Mouse (Mus musculus) neural tube, embryonic 13.5 days (tissue): ENCODE measurements around the gene Zbtb40. TPM values are rescaled to one million over a fixed set of nuclear protein-coding genes. Genes with fewer than 3 reads are reported as not detected.
A peak's percentile ranks its signal among the peaks of the same experiment; 100 is the strongest.

Experiments used
- ATAC-seq: fragments of 200-750 bp; cut with Nextera tagmentation; 2 replicates; pipeline ENCODE4 v1.8.0; 2017; ENCODE audit warnings: low read depth, mild to moderate bottlenecking, moderate TSS enrichment, moderate library complexity
- H3K27ac ChIP-seq: fragments of 300-500 bp; sonication (generic); replicated peaks from 2 replicates; pipeline ENCODE4 v1.5.1; 2015; ENCODE audit warnings: moderate library complexity, mild to moderate bottlenecking, inconsistent platforms
- H3K27me3 ChIP-seq: fragments of 300-500 bp; sonication (generic); 2 replicates; pipeline ENCODE4 v1.6.1; 2015; ENCODE audit warnings: mild to moderate bottlenecking, inconsistent platforms
- H3K36me3 ChIP-seq: fragments of 300-500 bp; sonication (generic); 2 replicates; pipeline ENCODE4 v1.6.1; 2015; ENCODE audit warnings: mild to moderate bottlenecking, inconsistent platforms
- H3K4me1 ChIP-seq: fragments of 300-500 bp; sonication (generic); replicated peaks from 2 replicates; pipeline ENCODE4 v1.6.1; 2015; ENCODE audit warnings: inconsistent platforms
- H3K4me2 ChIP-seq: fragments of 300-500 bp; sonication (generic); 2 replicates; pipeline ENCODE4 v1.6.1; 2015; ENCODE audit warnings: inconsistent platforms, mild to moderate bottlenecking, moderate library complexity
- H3K4me3 ChIP-seq: fragments of 300-500 bp; sonication (generic); 2 replicates; pipeline ENCODE4 v1.5.1; 2015; ENCODE audit warnings: mild to moderate bottlenecking, inconsistent platforms
- H3K9ac ChIP-seq: fragments of 300-500 bp; sonication (generic); 2 replicates; pipeline ENCODE4 v1.6.1; 2015; ENCODE audit warnings: moderate library complexity, mild to moderate bottlenecking, inconsistent platforms
- H3K9me3 ChIP-seq: fragments of 300-500 bp; sonication (generic); 2 replicates; pipeline ENCODE4 v1.6.1; 2016; ENCODE audit warnings: inconsistent platforms
- WGBS: fragments of 180-500 bp; shearing (Covaris S2); methylation state at CpG from one replicate; pipeline ENCODE4 v1.1.7; 2015; 5-methylcytosine and 5-hydroxymethylcytosine counted together
- polyA plus RNA-seq: library from polyadenylated mRNA; unstranded; fragments of >200 nt; fragmentation: Nextera tagmentation; extraction: Ambion mirVana; gene quantifications from 2 replicates; pipeline ENCODE4 v1.2.1, GENCODE M21; 2015

Zbtb40 gene
- polyA plus RNA-seq, 1 experiment from 2014 or later, result 3.6 TPM

DNA sequence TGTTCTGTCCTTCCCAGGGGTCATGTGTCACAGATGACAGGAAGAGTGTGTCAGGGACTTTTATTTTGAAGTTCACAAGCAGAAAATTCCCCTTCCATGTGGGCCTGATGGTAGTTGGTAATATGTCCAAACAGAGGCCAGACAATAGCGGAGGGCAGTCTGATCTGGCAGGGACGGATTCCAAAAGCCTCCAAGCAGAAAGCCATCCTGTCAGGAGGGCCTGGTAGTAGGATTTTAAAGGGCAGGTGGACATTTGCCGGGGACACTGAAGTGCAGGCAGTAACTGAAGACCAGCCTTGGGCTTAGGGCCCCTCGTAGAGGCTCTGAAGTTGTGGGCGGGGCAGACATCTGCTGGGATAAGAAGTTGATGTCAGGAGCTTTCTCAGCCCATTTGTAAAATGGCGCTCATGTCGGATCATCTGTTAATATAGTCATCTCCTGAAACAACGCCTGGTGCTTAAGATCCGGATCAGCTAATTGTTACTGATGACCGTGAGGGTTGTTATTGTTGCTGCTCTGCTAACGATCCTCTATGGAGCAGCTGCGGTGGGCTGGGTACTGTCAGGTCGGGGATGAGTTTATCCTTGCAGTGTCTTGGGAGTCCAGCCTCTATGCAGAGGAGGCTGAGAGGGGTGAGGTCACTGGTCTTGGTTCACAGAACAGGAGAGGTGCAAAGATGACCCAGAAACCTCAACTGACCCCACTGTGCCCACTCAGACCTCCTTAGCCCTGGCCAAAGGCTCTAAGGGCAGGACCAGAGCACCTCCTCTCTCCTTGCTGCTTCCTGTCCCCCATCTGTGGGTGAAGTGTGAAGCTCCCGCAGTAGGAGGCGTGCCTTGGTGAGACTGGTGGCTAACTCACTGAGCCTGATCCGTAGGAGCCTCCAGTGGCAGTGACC, 81.9 kb downstream of the Zbtb40 start:
- H3K4me3 ChIP-seq, result no peak overlapping the region
- peaks cover 78% of the 10 kb centered on the region for H3K4me1 ChIP-seq
- peaks cover 18% of the 10 kb centered on the region for H3K27me3 ChIP-seq
- H3K9me3 ChIP-seq, result no peaks in the 10 kb centered on the region
- no peak overlapping the region for H3K9ac ChIP-seq
- H3K27ac ChIP-seq, result no peak overlapping the region
- 26% methylated on average over 16 of the region's 16 CpGs for WGBS
- no peak overlapping the region for H3K4me2 ChIP-seq
- no peaks in the 10 kb centered on the region for H3K36me3 ChIP-seq
- ATAC-seq, result no peak

DNA sequence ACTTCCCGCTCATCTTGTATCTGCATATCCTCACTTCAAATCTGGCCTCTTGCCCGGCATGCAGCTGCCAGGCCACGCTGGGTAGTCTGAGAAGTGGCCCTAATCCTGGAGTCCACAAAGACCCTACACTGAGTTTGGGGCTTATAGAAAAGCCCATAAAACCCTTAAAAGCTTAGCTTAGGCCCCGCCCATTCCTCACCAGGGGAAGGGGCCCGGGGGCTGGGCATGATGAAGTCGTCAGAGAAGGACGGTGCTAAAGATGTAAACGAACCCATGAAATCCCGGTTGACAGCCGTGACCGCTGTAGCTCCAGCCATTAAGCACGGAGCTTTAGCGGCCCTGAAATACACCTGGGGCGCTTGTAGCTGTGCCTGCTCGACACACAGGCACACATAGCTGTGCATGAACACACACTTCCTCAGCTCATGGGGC, 83.6 kb downstream of the Zbtb40 start:
- peaks cover 18% of the 10 kb centered on the region for H3K27me3 ChIP-seq
- H3K4me1 ChIP-seq, result peaks cover 86% of the 10 kb centered on the region
- no peaks in the 10 kb centered on the region for H3K36me3 ChIP-seq
- no peak overlapping the region for H3K27ac ChIP-seq
- H3K4me2 ChIP-seq, result no peak overlapping the region
- WGBS, result 10% methylated on average over 15 of the region's 15 CpGs
- H3K9me3 ChIP-seq, result no peaks in the 10 kb centered on the region
- 0 out of 2 replicates have a peak, but pooled peaks have one; percentile 7 for ATAC-seq
- H3K4me3 ChIP-seq, result no peak overlapping the region
- no peak overlapping the region for H3K9ac ChIP-seq

DNA sequence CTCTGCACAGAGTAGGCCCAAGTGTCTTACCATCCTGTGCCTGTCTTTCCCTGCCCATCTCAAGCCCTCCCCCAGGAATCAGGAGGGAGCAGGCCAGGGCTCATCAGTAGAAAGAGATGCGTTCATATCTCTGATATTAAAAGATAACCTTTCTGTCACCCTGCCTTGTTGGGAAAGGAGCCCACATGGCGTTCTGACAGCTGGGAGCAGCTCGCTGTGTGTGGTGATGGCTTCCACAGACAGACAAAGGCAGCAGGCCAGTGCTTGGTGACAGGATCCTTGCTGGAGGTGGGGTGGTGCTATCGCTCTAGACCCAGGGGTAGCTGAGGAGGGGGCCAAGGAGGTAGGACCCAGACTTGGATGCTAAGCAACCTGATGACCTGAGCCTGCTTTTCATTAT, 86.2 kb downstream of the Zbtb40 start:
- no peak overlapping the region for H3K4me3 ChIP-seq
- no peak overlapping the region for H3K9ac ChIP-seq
- peak overlapping the region; percentile 33; the same call in 1 of the 2 replicates for H3K27ac ChIP-seq
- no peak overlapping the region for H3K4me2 ChIP-seq
- H3K4me1 ChIP-seq, result peaks cover 72% of the 10 kb centered on the region
- WGBS, result 54% methylated on average over 4 of the region's 4 CpGs
- ATAC-seq, result no peak
- peaks cover 27% of the 10 kb centered on the region for H3K27me3 ChIP-seq
- H3K9me3 ChIP-seq, result no peaks in the 10 kb centered on the region
- H3K36me3 ChIP-seq, result no peaks in the 10 kb centered on the region

DNA sequence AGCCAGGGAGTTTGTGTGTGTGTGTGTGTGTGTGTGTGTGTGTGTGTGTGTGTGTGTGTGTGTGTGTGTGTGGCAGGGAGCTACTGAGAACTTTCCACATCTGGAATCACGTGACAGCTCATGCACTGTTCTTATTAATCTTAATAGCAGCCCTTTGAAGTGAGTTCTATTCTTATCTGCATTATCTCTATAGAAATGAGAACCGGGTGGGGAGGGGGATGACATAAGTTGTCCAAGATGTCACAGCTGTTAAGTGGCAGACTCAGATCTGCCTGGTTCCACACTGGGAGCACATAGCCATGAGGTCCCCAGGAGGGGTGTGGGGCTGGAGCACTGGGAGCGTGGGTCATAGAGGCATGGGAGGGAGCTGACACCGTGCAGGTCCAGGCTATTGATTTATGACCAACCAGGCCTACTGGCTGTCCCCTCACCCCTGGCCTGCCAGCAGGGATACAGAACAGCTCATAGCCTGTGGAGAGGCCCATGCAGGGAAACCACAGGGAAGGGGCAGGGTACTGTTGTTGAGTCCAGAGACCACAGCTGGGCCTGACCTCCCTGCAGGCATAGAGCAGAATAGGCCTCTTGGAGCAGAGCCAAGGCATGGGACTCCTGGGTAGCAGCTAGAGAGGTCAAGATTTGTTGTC, 86.8 kb downstream of the Zbtb40 start:
- Histone ChIP-seq H3K9me3 (no peaks in the 10 kb centered on the region), H3K4me1 (peaks cover 72% of the 10 kb centered on the region), H3K27ac (no peak overlapping the region), H3K9ac (0 out of 2 replicates have a peak overlapping the region, but pooled peaks have one; percentile 5), H3K4me3 (no peak overlapping the region), H3K4me2 (no peak overlapping the region), H3K27me3 (peaks cover 29% of the 10 kb centered on the region), H3K36me3 (no peaks in the 10 kb centered on the region)
- 23% methylated on average over 4 of the region's 4 CpGs for WGBS
- no peak for ATAC-seq

DNA sequence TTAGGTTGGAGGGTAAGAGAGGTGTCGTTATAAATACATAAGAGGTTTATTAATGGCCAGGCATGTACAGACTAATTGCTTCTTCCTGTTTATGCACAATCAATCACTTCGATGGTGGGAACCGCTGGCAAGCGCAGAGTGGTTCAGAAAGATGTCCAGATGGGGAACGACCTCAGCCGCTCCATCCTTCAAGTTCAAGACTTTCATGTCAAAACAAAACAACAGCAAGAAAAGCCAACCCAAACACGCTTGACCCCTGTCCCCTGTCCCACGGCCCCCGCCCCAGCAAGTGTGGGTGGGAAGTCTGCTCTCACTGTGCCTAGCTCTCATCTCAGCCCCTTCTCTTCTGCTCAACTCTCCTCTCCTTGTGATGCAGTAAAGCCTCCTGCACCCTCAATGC, 88.0 kb downstream of the Zbtb40 start:
- no peak overlapping the region for H3K9ac ChIP-seq
- H3K4me3 ChIP-seq, result no peak overlapping the region
- H3K27ac ChIP-seq, result no peak overlapping the region
- 44% methylated on average over 9 of the region's 9 CpGs for WGBS
- H3K4me1 ChIP-seq, result peaks cover 72% of the 10 kb centered on the region
- H3K27me3 ChIP-seq, result peaks cover 39% of the 10 kb centered on the region
- ATAC-seq, result no peak
- no peak overlapping the region for H3K4me2 ChIP-seq
- H3K36me3 ChIP-seq, result no peaks in the 10 kb centered on the region
- no peaks in the 10 kb centered on the region for H3K9me3 ChIP-seq

DNA sequence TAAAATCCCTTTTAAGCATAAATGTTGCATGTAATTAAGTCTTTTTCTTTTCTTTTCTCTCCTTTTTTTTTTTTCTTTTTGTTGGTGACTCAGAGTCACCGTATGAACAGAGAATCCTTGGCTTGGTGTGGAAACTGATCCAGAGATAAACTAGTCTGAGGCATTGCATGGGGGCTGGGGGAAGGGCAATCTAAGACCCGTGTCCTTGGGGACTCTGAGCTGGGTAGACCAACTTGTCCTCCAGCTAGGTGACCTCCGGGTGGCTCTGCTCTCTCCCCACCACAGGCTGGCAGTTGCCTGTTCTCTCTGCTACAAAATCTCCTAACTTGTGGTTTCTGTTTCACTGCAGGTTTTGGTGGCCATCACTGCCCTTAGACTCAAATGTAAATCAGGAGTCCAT, 88.5 kb downstream of the Zbtb40 start:
- H3K9me3 ChIP-seq, result no peaks in the 10 kb centered on the region
- no peak overlapping the region for H3K27ac ChIP-seq
- ATAC-seq, result no peak
- H3K9ac ChIP-seq, result no peak overlapping the region
- H3K4me3 ChIP-seq, result no peak overlapping the region
- H3K36me3 ChIP-seq, result no peaks in the 10 kb centered on the region
- 49% methylated on average over 3 of the region's 3 CpGs for WGBS
- H3K4me2 ChIP-seq, result no peak overlapping the region
- H3K27me3 ChIP-seq, result peaks cover 44% of the 10 kb centered on the region
- peaks cover 71% of the 10 kb centered on the region for H3K4me1 ChIP-seq

DNA sequence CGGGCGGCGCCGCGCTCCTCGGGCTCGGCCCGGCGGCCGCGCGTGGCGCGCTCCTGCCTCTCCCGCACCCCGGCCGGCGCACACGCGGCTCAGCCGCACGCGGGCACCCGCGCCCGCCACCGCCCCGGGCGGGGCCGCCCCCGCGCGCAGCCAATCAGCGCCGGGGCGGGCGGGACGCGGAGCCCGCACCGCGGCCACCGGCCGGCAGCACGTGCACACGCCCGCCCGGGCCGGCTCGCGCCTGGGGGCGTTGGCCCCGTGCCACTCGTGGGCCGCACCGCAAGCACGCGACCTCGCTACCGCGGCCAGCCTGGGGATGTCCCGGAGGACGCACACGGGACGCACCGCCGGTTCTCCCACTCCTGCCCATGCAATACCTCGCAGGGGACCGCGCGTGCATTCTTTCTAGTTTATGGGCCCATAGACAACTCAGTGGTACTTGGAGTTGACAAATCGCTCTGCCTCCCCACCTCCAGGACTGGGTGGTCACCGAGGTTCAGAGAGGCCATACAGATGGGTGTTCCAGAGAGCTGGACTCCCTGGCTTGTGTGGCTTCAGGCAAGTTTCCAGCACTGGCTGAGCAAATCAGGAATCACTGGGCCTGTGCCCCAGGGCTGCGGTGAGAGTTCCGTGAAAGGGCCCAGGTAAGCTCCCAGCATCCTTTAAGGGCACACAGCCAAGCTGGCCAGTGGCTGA, 91.7 kb downstream of the Zbtb40 start, which contains the start of gene Epha8:
Gene Epha8, minus strand, starts transcription at position 66 of the 696 bp plus-strand sequence.
- H3K4me2 ChIP-seq, result peak within 1 kb of the TSS; percentile 83
- peaks cover 74% of the 10 kb centered on the region for H3K27me3 ChIP-seq
- H3K27ac ChIP-seq, result no peak within 1 kb of the TSS
- peak; percentile 60; the same call in 1 of the 2 replicates for ATAC-seq
- H3K9me3 ChIP-seq, result no peaks in the 10 kb centered on the region
- peak within 1 kb of the TSS; percentile 76 for H3K9ac ChIP-seq
- no peaks in the 10 kb centered on the region for H3K36me3 ChIP-seq
- peak within 1 kb of the TSS; percentile 54 for H3K4me3 ChIP-seq
- peaks cover 62% of the 10 kb centered on the region for H3K4me1 ChIP-seq
- WGBS, result 1% methylated on average over 48 of the region's 75 CpGs

DNA sequence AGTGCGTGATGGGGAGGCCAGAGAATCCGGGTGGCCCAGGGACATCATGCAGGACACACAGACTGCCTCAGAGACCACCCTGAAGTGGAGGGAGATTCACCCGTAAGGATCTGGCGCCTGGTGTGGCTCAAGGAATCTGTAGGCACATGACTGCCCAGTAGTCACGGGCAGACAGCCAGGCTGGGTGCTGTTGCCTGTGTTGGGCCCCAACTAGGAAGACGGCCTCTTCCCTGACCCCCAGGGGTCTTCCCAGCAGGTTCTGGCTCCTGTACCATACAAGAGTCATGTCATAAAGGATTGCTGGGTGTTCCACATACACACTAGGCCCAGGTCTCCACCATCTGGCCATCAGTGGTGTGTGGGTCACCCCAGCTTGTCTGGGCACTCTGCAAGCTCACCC, 94.0 kb downstream of the Zbtb40 start:
- Histone ChIP-seq H3K9me3 (no peaks in the 10 kb centered on the region), H3K4me3 (no peak overlapping the region), H3K4me2 (peak overlapping the region; percentile 83), H3K4me1 (peaks cover 56% of the 10 kb centered on the region), H3K9ac (0 out of 2 replicates have a peak overlapping the region, but pooled peaks have one; percentile 31), H3K27me3 (peaks cover 79% of the 10 kb centered on the region), H3K27ac (no peak overlapping the region), H3K36me3 (no peaks in the 10 kb centered on the region)
- ATAC-seq, result no peak
- WGBS, result 55% methylated on average over 6 of the region's 6 CpGs

DNA sequence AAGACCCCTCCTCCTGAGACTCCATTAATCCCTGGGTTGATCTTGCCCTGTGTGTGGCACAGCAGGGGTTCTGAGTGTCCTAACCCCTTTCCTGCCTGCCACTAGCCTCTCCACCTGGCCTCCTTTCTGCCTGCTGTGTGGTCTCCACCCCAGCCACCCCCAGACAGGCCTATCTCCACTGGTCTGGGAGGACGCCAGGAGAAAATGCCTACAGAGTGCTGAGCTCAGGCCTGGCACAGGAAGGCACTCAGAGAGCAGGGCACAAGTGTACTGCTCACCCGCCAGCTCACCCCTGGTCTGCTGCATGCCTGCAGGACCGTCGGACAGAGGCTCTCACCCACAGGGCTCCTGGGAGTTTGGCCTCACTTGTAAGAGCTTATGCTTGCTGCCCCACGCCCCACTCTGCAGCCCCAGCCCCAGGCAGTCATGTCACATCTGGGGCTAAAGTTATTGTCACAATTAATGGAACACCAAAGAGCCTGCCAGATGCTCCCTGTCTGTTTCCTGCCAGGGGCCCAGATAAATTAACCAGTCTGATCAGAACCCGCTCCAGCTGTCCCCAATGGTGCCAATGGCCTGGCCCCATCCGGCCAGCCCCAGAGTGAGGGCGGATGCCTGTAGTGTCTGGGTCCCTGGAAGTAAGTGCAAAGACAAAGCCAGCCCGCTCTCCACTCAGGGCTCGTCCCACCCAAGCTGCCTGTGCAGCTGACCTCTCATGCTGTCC, 99.2 kb downstream of the Zbtb40 start:
- Histone ChIP-seq H3K4me1 (peaks cover 61% of the 10 kb centered on the region), H3K4me3 (no peak overlapping the region), H3K27ac (peak overlapping the region; percentile 61; the same call in 1 of the 2 replicates), H3K27me3 (peaks cover 30% of the 10 kb centered on the region), H3K36me3 (no peaks in the 10 kb centered on the region), H3K4me2 (no peak overlapping the region), H3K9me3 (no peaks in the 10 kb centered on the region), H3K9ac (peak overlapping the region; percentile 43; the same call in 1 of the 2 replicates)
- WGBS, result 22% methylated on average over 10 of the region's 10 CpGs
- 0 out of 2 replicates have a peak, but pooled peaks have one; percentile 21 for ATAC-seq

DNA sequence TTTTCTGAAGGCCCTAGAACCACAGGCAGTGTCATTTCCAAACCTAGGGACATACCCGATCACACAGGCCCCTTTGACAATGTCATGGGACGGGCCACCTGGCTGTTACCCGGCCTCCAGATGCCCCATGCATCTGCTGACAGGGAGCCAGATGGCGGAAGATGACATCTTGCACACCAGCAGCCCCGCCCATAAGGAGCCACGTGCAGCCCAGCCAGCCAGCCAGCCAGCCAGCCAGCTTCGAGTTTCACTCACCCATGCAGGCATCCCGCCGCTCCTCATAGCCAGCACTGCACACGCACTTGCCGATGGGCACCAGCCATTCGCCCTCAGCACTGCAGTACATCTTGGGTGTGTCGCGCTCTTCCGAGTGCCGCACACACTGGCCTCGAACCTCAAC, 103.2 kb downstream of the Zbtb40 start:
- Histone ChIP-seq H3K4me1 (peaks cover 66% of the 10 kb centered on the region), H3K36me3 (no peaks in the 10 kb centered on the region), H3K4me3 (no peak overlapping the region), H3K9ac (no peak overlapping the region), H3K27ac (0 out of 2 replicates have a peak overlapping the region, but pooled peaks have one; percentile 42), H3K27me3 (peaks cover 8% of the 10 kb centered on the region; the same call in 1 of the 2 replicates), H3K4me2 (no peak overlapping the region), H3K9me3 (no peaks in the 10 kb centered on the region)
- ATAC-seq, result no peak
- WGBS, result 54% methylated on average over 17 of the region's 17 CpGs
